Mouse (Mus musculus): ENCODE data around the gene Tbx6. TPM values are rescaled to one million over a fixed set of nuclear protein-coding genes. Genes with fewer than 3 reads are reported as not detected.

Tbx6 gene
- polyA plus RNA-seq, 1 experiment: 1.6 TPM

DNA sequence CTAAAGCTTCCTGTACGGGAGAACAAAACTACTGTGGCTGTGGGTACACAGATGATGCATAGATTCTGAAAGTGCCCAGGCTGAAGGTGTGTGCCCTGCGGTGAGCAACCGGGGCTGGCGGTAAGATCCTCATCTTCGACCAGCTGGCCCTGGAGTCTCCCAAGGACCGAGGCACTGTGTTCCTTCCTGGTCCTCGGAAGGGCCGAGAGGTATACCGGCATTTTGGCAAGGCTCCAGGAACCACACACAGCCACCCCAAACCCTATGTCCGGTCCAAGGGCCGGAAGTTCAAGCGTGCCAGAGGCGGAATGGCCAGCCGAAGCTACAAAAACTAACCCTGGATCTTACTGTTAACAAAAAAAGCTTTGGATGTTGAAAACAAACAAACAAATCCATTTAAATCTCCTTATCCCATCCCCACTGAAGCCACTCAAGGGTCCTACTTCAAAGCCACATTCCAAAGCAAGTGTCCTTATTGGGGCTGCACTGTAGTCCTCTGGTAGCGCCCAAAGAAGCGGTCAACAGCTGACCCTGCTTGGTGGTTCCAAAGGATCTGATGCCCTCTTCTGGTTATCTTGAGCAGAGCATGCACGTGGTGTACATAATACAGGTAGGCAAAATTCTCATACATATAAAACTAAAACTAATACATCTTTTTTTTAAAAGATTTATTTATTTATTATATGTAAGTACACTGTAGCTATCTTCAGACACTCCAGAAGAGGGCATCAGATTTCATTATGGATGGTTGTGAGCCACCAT is 31.5 kb upstream of the Tbx6 start:
- Histone ChIP-seq H3K4me1 (ENCODE audit: control insufficient read depth, insufficient read depth, low read length) (peaks cover 3% of the 10 kb centered on the region; the same call in 1 of the 2 replicates), H3K4me3 (ENCODE audit: insufficient read depth, low read length) (no peak overlapping the region), H3K27ac (ENCODE audit: insufficient read depth, low read length) (no peak overlapping the region)
- TF ChIP-seq CTCF (IDR thresholded peaks at IDR 0.05; ENCODE audit: extremely low read depth, insufficient read depth, low read length) (no peak), POLR2A (IDR thresholded peaks at IDR 0.05; ENCODE audit: extremely low read depth, insufficient read depth, low read length) (no peak)

DNA sequence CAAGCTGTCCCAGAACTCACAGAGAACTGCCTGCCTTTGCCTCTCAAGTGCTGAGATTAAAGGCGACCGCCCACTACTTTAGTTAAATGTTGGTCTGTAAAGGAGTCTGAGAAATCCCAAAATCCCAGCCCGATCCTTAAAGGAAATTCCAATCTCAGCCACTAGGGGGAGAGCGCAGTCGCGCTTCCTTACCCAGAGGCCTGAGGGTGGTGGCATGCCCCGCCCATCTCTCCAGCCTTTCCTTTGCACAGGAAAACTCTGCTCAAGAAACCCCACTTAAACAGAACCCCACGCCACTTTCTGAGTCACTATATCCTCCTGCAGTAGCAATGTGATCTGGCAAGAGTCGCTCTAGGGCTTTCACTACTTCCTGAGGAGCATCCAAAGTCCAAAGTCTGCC is 26.4 kb upstream of the Tbx6 start:
- TF ChIP-seq POLR2A (IDR thresholded peaks at IDR 0.05; ENCODE audit: extremely low read depth, insufficient read depth, low read length) (no peak), CTCF (IDR thresholded peaks at IDR 0.05; ENCODE audit: extremely low read depth, insufficient read depth, low read length) (peak; percentile 73)
- Histone ChIP-seq H3K4me3 (ENCODE audit: insufficient read depth, low read length) (no peak overlapping the region), H3K4me1 (ENCODE audit: control insufficient read depth, insufficient read depth, low read length) (peaks cover 3% of the 10 kb centered on the region; the same call in 1 of the 2 replicates), H3K27ac (ENCODE audit: insufficient read depth, low read length) (no peak overlapping the region)

DNA sequence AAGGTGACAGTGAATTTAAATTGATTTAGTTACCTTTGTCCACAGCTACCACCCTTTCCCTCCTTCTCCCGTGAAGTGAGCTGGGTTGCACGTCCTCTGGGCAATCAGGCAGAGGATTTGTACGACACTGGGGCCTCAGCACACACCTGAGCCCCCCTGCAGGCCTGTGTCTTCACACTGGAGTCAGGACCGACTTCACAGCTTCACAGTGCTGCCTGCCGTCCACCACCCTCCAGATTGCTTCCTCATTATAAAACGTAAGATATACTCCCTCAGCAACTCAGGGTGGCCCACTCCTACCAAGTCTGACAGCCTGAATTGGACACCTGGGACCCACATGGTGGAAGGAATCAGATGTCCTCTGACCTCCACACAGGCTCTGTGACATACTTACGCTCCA is 22.7 kb upstream of the Tbx6 start:
- H3K27ac ChIP-seq (ENCODE audit: insufficient read depth, low read length): no peak overlapping the region
- peaks cover 14% of the 10 kb centered on the region for H3K4me1 ChIP-seq (ENCODE audit: control insufficient read depth, insufficient read depth, low read length)
- TF ChIP-seq CTCF (IDR thresholded peaks at IDR 0.05; ENCODE audit: extremely low read depth, insufficient read depth, low read length) (no peak), POLR2A (IDR thresholded peaks at IDR 0.05; ENCODE audit: extremely low read depth, insufficient read depth, low read length) (no peak)
- no peak overlapping the region for H3K4me3 ChIP-seq (ENCODE audit: insufficient read depth, low read length)

DNA sequence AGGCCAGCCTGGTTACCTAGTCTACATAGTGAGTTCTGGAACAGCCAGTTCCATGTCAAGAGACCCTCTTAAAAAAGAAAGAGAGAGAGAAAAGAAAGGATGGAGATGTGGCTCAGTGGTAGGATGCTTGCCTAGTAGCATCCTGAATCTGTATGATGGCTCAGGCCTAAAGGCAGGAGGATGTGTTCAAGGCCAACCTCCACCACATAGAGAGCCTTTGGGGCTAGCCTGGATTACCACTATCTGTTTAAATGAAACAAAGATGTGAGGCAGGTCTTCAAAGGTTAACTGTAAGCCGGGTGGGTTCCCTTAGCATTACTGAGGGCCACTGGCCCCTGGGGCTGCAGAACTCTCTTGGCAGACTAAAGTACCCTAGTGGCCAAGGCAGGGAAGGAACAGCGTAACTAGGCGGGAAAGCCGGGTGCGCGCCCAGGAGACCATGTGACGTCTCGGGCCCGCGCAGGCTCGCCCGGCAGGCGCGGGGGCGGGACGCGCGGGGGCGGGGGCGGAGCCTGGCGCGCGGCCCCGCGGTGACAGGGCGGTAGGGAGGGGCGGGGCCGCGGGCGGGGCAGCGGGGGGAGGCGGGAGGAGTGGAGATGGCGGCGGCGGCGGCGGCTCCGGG is 22.1 kb upstream of the Tbx6 start, which contains the start of gene Mapk3:
Gene Mapk3 (plus strand): TSS at position 552 of the 622 bp plus-strand sequence.
- Histone ChIP-seq H3K4me3 (ENCODE audit: insufficient read depth, low read length) (peak within 1 kb of the TSS; percentile 71), H3K4me1 (ENCODE audit: control insufficient read depth, insufficient read depth, low read length) (peaks cover 16% of the 10 kb centered on the region), H3K27ac (ENCODE audit: insufficient read depth, low read length) (peak within 1 kb of the TSS; percentile 89)
- TF ChIP-seq CTCF (IDR thresholded peaks at IDR 0.05; ENCODE audit: extremely low read depth, insufficient read depth, low read length) (peak; percentile 49), POLR2A (IDR thresholded peaks at IDR 0.05; ENCODE audit: extremely low read depth, insufficient read depth, low read length) (no peak)

DNA sequence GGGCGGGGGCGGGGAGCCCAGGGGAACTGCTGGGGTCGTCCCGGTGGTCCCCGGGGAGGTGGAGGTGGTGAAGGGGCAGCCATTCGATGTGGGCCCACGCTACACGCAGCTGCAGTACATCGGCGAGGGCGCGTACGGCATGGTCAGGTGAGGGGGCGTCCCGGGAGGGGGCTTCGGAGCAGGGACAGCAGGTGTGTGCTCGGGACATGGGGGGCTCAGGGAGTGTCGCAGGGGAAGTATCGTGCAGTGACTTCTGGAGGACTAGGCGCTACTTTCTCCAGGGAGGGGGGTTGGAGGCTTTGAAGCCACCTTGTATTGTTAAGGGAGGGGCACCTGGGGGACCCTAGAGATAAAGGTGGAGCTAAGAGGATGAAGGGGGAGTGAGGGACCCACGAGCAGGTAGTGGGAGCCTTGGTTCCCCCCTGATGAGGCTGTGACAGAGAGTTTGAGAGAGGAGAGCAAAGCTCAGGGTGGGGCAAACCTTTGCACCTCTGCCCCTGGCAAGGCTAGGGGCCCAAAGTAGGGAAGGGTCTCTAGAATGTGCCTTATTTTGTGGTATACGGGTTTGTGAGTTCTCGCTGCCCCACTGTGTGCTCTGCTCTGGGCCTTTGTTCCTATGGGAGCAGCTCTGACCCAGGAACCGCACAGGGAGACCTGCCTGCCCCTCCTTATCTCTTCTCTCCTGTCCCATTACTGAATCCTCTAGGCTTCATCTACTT is 21.5 kb upstream of the Tbx6 start:
- TF ChIP-seq POLR2A (IDR thresholded peaks at IDR 0.05; ENCODE audit: extremely low read depth, insufficient read depth, low read length) (no peak), CTCF (IDR thresholded peaks at IDR 0.05; ENCODE audit: extremely low read depth, insufficient read depth, low read length) (no peak)
- H3K4me3 ChIP-seq (ENCODE audit: insufficient read depth, low read length): peak overlapping the region; percentile 71
- peak overlapping the region; percentile 89 for H3K27ac ChIP-seq (ENCODE audit: insufficient read depth, low read length)
- peaks cover 12% of the 10 kb centered on the region for H3K4me1 ChIP-seq (ENCODE audit: control insufficient read depth, insufficient read depth, low read length)

DNA sequence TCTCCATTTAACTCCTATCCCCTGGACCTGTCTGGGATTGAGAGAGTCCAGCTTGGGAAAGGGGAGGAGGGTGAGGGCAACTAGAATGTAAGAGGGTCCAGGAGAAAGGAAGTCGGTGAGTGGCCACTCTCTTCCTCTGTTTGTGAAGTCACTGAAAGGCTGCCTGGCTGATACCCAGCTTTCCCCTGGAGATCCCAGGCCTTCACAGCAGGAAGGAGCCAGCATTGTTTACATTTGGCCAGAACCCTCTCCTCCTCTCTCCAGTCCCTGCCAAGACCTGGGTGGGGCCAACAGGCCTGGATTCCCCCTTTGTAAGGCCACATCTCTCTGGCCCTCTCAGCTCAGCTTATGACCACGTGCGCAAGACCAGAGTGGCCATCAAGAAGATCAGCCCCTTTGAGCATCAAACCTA is 20.9 kb upstream of the Tbx6 start:
- Histone ChIP-seq H3K4me3 (ENCODE audit: insufficient read depth, low read length) (peak overlapping the region; percentile 71), H3K4me1 (ENCODE audit: control insufficient read depth, insufficient read depth, low read length) (peaks cover 12% of the 10 kb centered on the region)
- TF ChIP-seq POLR2A (IDR thresholded peaks at IDR 0.05; ENCODE audit: extremely low read depth, insufficient read depth, low read length) (no peak), CTCF (IDR thresholded peaks at IDR 0.05; ENCODE audit: extremely low read depth, insufficient read depth, low read length) (no peak)

DNA sequence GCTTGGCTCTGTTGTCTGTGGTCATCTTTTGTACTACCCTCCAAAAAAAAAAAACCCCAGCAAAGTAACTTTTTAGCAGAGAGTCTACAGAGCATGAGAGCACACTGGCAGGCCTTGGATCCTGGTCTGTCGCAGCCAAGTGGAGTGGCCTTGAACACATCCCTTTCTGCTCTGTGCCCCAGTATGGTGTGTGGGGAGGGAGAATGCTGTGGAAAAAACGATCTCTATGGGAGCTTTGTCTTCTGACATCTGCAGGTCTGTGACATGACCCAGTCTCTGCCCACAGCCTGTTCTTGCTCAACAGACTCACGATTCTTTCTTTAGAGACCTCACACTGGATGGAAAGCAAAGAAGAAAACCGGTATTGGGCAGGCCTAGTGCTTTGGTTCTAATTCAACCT is 20.3 kb upstream of the Tbx6 start:
- peak overlapping the region; percentile 71; the same call in 1 of the 2 replicates for H3K4me3 ChIP-seq (ENCODE audit: insufficient read depth, low read length)
- H3K27ac ChIP-seq (ENCODE audit: insufficient read depth, low read length): peak overlapping the region; percentile 89
- TF ChIP-seq POLR2A (IDR thresholded peaks at IDR 0.05; ENCODE audit: extremely low read depth, insufficient read depth, low read length) (0 out of 2 replicates have a peak, but pooled peaks have one; percentile 17), CTCF (IDR thresholded peaks at IDR 0.05; ENCODE audit: extremely low read depth, insufficient read depth, low read length) (no peak)
- peaks cover 12% of the 10 kb centered on the region for H3K4me1 ChIP-seq (ENCODE audit: control insufficient read depth, insufficient read depth, low read length)

More for the DNA sequence above, 20.9 kb upstream of the Tbx6 start:
- H3K27ac ChIP-seq (ENCODE audit: insufficient read depth, low read length): peak overlapping the region; percentile 89

DNA sequence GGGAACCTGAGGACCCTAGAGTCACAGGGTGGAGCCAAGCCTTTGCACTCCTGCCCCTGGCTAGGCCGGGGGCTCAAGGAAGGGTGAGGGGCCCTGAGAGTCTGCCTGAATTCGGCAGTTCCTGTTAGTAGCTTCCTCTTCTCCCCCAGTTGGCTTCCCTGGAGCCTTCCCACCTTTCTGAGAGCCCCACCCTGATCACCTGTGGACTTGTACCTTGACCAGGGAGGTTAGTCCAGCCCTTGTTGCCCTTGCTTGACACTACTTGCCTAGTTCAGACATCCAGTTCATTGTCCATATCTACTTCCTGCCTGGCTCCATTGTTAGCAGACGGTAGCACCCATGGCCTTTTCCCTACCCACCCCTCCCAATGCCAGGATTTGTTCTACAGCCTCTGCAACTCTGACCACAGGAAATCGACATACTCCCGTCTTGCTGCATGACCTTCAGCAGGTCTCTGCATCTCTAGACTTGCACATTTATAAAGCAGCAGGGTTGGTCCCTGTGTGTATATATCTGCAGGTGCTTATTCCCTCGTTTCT is 19.7 kb upstream of the Tbx6 start:
- no peak for TF ChIP-seq POLR2A (IDR thresholded peaks at IDR 0.05; ENCODE audit: extremely low read depth, insufficient read depth, low read length)
- no peak for TF ChIP-seq CTCF (IDR thresholded peaks at IDR 0.05; ENCODE audit: extremely low read depth, insufficient read depth, low read length)
- H3K27ac ChIP-seq (ENCODE audit: insufficient read depth, low read length): peak overlapping the region; percentile 57
- no peak overlapping the region for H3K4me3 ChIP-seq (ENCODE audit: insufficient read depth, low read length)
- H3K4me1 ChIP-seq (ENCODE audit: control insufficient read depth, insufficient read depth, low read length): peaks cover 12% of the 10 kb centered on the region

DNA sequence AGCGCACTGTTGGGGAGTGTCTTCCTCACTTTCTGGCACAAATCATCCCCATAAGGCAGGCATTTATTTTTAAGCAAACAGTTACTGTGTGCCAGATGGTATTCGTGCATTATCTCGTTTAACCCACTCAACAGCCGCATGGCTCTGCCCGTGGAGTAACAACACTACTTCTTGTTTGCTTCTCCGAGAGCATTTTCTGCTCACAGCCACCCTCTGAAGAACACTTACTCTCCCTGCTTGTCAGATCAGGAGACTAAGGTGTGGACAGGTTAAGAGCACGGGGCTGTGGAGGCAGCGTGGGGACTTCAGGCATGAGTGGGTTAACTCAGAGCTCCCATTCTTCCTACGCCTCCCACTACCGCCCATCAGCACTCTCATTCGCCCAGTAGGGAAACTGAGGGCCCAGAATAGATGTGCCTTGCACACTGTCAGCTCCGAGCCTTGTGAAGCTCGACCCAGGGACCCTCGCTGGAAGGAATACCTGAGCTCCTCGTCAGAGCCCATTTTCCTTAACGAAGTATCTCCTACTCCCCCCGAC is 18.7 kb upstream of the Tbx6 start:
- H3K27ac ChIP-seq (ENCODE audit: insufficient read depth, low read length): peak overlapping the region; percentile 83; the same call in 1 of the 2 replicates
- no peak overlapping the region for H3K4me3 ChIP-seq (ENCODE audit: insufficient read depth, low read length)
- H3K4me1 ChIP-seq (ENCODE audit: control insufficient read depth, insufficient read depth, low read length): peaks cover 12% of the 10 kb centered on the region
- TF ChIP-seq POLR2A (IDR thresholded peaks at IDR 0.05; ENCODE audit: extremely low read depth, insufficient read depth, low read length): no peak
- TF ChIP-seq CTCF (IDR thresholded peaks at IDR 0.05; ENCODE audit: extremely low read depth, insufficient read depth, low read length): no peak

Measured in cortical plate, adult 2 months (tissue).